Mouse (Mus musculus) thymus, adult 2 months (tissue): ENCODE data around the gene Gm21983.

Source experiments
- CTCF ChIP-seq: fragments of 200-500 bp; IDR thresholded peaks from 2 replicates; pipeline ENCODE4 v1.5.1; 2012; ENCODE audit warnings: mild to moderate bottlenecking, control low read depth, low read length, moderate library complexity, borderline replicate concordance; ENCODE audit not compliant: control insufficient read depth, poor library complexity, insufficient read depth; ENCODE audit errors: extremely low read depth
- POLR2A ChIP-seq: fragments of 200-500 bp; IDR thresholded peaks from 2 replicates; pipeline ENCODE4 v1.6.1; 2012; ENCODE audit warnings: mild to moderate bottlenecking, low read length, control low read depth, moderate library complexity; ENCODE audit not compliant: control insufficient read depth, poor library complexity, insufficient read depth; ENCODE audit errors: extremely low read depth

DNA sequence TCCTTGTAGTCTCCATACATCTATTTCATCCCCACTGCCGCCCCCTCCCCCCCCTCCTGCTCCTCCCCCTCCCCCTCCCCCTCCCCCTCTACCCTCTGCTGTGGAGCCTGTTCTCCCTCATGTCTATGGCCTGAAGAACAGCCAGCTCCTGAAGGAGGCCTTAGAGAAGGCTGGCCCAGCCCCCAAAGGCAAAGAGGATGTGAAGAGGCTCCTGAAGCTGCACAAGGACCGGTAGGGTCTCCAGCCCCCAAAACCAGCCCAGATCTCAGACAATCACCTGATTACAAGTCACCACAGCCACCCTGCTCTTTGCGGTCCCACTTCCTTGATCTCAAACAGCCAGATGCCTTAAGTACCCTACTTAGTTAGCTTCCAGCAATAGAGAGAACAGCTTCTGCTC lies 16.2 kb upstream of the Gm21983 start:
- TF ChIP-seq POLR2A (no peak), CTCF (no peak)
